Mouse (Mus musculus): Measurements from ENCODE around the gene 4930516K23Rik. TPM values are rescaled to one million over a fixed set of nuclear protein-coding genes. Genes with fewer than 3 reads are reported as not detected.

4930516K23Rik gene
- polyA plus RNA-seq, 1 experiment from 2014 or later = not detected

DNA sequence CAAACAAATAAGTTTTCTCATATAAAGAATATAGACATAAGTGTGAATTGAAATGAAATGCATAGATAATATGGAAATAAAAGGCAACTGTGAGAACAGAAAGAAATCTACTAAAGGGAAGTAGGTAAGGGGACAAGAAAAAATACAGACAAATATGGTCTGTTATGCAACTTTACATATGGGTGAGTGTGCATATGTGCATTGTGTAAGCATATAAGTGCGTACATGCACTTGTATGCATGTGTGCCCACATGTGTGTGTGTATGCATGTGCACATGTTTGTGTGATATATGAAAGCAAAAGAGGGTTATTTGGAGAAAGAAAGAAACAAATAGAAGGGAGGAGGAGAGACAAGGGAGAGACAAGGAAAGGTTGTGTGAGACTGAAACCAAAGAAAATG, 42.3 kb downstream of the 4930516K23Rik start:
- H3K27me3 ChIP-seq = no peaks in the 10 kb centered on the region
- no peaks in the 10 kb centered on the region for H3K36me3 ChIP-seq
- no peak overlapping the region for H3K27ac ChIP-seq
- ATAC-seq (ENCODE audit: insufficient number of reproducible peaks, insufficient read depth, low FRiP score, low TSS enrichment) = no peak
- H3K9ac ChIP-seq = no peak overlapping the region
- H3K9me3 ChIP-seq = no peaks in the 10 kb centered on the region
- H3K4me1 ChIP-seq = no peaks in the 10 kb centered on the region
- H3K4me2 ChIP-seq (replicated peaks) = no peak overlapping the region
- WGBS = 83% methylated on average over 1 of the region's 1 CpGs
- H3K4me3 ChIP-seq = no peak overlapping the region

DNA sequence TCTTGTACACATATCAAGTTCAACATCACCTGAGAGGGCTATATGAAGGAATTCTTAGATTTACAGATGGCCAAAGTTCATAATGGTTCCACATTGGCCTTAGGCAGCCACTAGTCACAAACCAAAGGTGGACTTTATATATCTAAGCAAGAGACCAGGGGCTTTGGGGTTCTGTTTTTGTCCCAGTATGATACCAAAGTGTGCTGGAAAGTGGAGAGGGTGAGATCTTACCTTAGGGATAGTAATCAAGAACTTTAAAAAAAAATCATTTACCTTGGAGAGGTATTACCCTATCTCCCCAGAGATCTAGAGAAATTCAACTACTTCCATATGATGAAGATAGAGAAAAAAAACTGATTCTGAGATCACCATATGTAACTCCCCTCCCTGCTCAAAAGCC, 44.0 kb downstream of the 4930516K23Rik start, which contains the start of gene Olfr639:
Olfr639 (minus strand) TSS at position 101 of the 400 bp plus-strand sequence.
- Histone ChIP-seq H3K9me3 (no peaks in the 10 kb centered on the region), H3K4me2 (replicated peaks) (no peak within 1 kb of the TSS), H3K36me3 (no peaks in the 10 kb centered on the region), H3K9ac (no peak within 1 kb of the TSS), H3K27ac (no peak within 1 kb of the TSS), H3K27me3 (no peaks in the 10 kb centered on the region), H3K4me3 (no peak within 1 kb of the TSS), H3K4me1 (no peaks in the 10 kb centered on the region)
- no peak for ATAC-seq (ENCODE audit: insufficient number of reproducible peaks, insufficient read depth, low FRiP score, low TSS enrichment)

Other genes starting within 250 kb of the 4930516K23Rik start
- 883 and 936 TPM in 2 replicates for gene Hbb-bt, start 247.4 kb downstream of the 4930516K23Rik start, polyA plus RNA-seq (2016; fragmentation: Nextera tagmentation; extraction: Ambion mirVana)
- 706 and 771 TPM in 2 replicates for gene Hbb-bs, start 233.3 kb downstream of the 4930516K23Rik start, polyA plus RNA-seq (2016; fragmentation: Nextera tagmentation; extraction: Ambion mirVana)
- gene Hbb-bh2, start 220.9 kb downstream of the 4930516K23Rik start, polyA plus RNA-seq (2016; fragmentation: Nextera tagmentation; extraction: Ambion mirVana) = 0.32 TPM in 1 of 2 replicates, not detected in the other
- gene Hbb-bh1, start 218.3 kb downstream of the 4930516K23Rik start, polyA plus RNA-seq (2016; fragmentation: Nextera tagmentation; extraction: Ambion mirVana) = 537 and 696 TPM in 2 replicates
- 8,998 and 9,810 TPM in 2 replicates for gene Hbb-y, start 208.2 kb downstream of the 4930516K23Rik start, polyA plus RNA-seq (2016; fragmentation: Nextera tagmentation; extraction: Ambion mirVana)
- gene Olfr66, start 175.2 kb downstream of the 4930516K23Rik start, polyA plus RNA-seq (2016; fragmentation: Nextera tagmentation; extraction: Ambion mirVana) = not detected in 2 replicates
- gene Olfr64, start 167.0 kb downstream of the 4930516K23Rik start, polyA plus RNA-seq (2016; fragmentation: Nextera tagmentation; extraction: Ambion mirVana) = not detected in 2 replicates
- not detected in 2 replicates for gene Olfr65, start 158.0 kb downstream of the 4930516K23Rik start, polyA plus RNA-seq (2016; fragmentation: Nextera tagmentation; extraction: Ambion mirVana)
- gene Olfr631, start 132.6 kb downstream of the 4930516K23Rik start, polyA plus RNA-seq (2016; fragmentation: Nextera tagmentation; extraction: Ambion mirVana) = not detected in 2 replicates
- 0.06 TPM in 1 of 2 replicates, not detected in the other for gene Olfr632, start 127.1 kb downstream of the 4930516K23Rik start, polyA plus RNA-seq (2016; fragmentation: Nextera tagmentation; extraction: Ambion mirVana)
- gene Olfr633, start 117.0 kb downstream of the 4930516K23Rik start, polyA plus RNA-seq (2016; fragmentation: Nextera tagmentation; extraction: Ambion mirVana) = not detected in 2 replicates
- gene Olfr635, start 90.3 kb downstream of the 4930516K23Rik start, polyA plus RNA-seq (2016; fragmentation: Nextera tagmentation; extraction: Ambion mirVana) = not detected in 2 replicates
- not detected in 2 replicates for gene Olfr638, start 62.7 kb downstream of the 4930516K23Rik start, polyA plus RNA-seq (2016; fragmentation: Nextera tagmentation; extraction: Ambion mirVana)
- 0.04 TPM in 1 of 2 replicates, not detected in the other for gene Olfr639, start 44.1 kb downstream of the 4930516K23Rik start, polyA plus RNA-seq (2016; fragmentation: Nextera tagmentation; extraction: Ambion mirVana)
- not detected in 2 replicates for gene Olfr640, start 35.9 kb downstream of the 4930516K23Rik start, polyA plus RNA-seq (2016; fragmentation: Nextera tagmentation; extraction: Ambion mirVana)
- not detected in 2 replicates for gene Olfr641, start 26.0 kb downstream of the 4930516K23Rik start, polyA plus RNA-seq (2016; fragmentation: Nextera tagmentation; extraction: Ambion mirVana)
- not detected in 2 replicates for gene Olfr642, start 8.8 kb downstream of the 4930516K23Rik start, polyA plus RNA-seq (2016; fragmentation: Nextera tagmentation; extraction: Ambion mirVana)
- not detected in 2 replicates for gene Olfr644, start 10.4 kb upstream of the 4930516K23Rik start, polyA plus RNA-seq (2016; fragmentation: Nextera tagmentation; extraction: Ambion mirVana)
- gene Olfr645, start 24.0 kb upstream of the 4930516K23Rik start, polyA plus RNA-seq (2016; fragmentation: Nextera tagmentation; extraction: Ambion mirVana) = not detected in 2 replicates
- gene Olfr646, start 43.4 kb upstream of the 4930516K23Rik start, polyA plus RNA-seq (2016; fragmentation: Nextera tagmentation; extraction: Ambion mirVana) = not detected in 2 replicates
- not detected in 2 replicates for gene Ubqln5, start 68.4 kb upstream of the 4930516K23Rik start, polyA plus RNA-seq (2016; fragmentation: Nextera tagmentation; extraction: Ambion mirVana)
- not detected in 2 replicates for gene Olfr643, start 76.0 kb upstream of the 4930516K23Rik start, polyA plus RNA-seq (2016; fragmentation: Nextera tagmentation; extraction: Ambion mirVana)
- gene Ubqln3, start 81.8 kb upstream of the 4930516K23Rik start, polyA plus RNA-seq (2016; fragmentation: Nextera tagmentation; extraction: Ambion mirVana) = not detected in 2 replicates
- gene Ubqlnl, start 89.1 kb upstream of the 4930516K23Rik start, polyA plus RNA-seq (2016; fragmentation: Nextera tagmentation; extraction: Ambion mirVana) = not detected in 2 replicates
- gene Olfm5, start 103.4 kb upstream of the 4930516K23Rik start, polyA plus RNA-seq (2016; fragmentation: Nextera tagmentation; extraction: Ambion mirVana) = 0.33 and 0.45 TPM in 2 replicates
- gene Olfr648, start 121.9 kb upstream of the 4930516K23Rik start, polyA plus RNA-seq (2016; fragmentation: Nextera tagmentation; extraction: Ambion mirVana) = 0.24 and 0.37 TPM in 2 replicates
- gene Olfr649, start 134.5 kb upstream of the 4930516K23Rik start, polyA plus RNA-seq (2016; fragmentation: Nextera tagmentation; extraction: Ambion mirVana) = not detected in 2 replicates
- gene Trim6, start 157.3 kb upstream of the 4930516K23Rik start, polyA plus RNA-seq (2016; fragmentation: Nextera tagmentation; extraction: Ambion mirVana) = 1.9 and 2.2 TPM in 2 replicates
- gene Trim34a, start 183.0 kb upstream of the 4930516K23Rik start, polyA plus RNA-seq (2016; fragmentation: Nextera tagmentation; extraction: Ambion mirVana) = 1.6 and 2.0 TPM in 2 replicates
- 0.13 and 0.15 TPM in 2 replicates for gene Trim5, start 226.6 kb upstream of the 4930516K23Rik start, polyA plus RNA-seq (2016; fragmentation: Nextera tagmentation; extraction: Ambion mirVana)